Mouse (Mus musculus): Measurements from ENCODE around the gene Rora. TPM values are rescaled to one million over a fixed set of nuclear protein-coding genes. Genes with fewer than 3 reads are reported as not detected.
A peak's percentile ranks its signal among the peaks of the same experiment; 100 is the strongest.

Rora gene
- polyA plus RNA-seq, 1 experiment from 2014 or later = 4.2 TPM

- DNase-seq (ENCODE audit: low spot score) = no peak
- WGBS = 91% methylated on average over 3 of the region's 3 CpGs
- H3K27me3 ChIP-seq (ENCODE audit: insufficient read depth, poor library complexity, severe bottlenecking) = no peaks in the 10 kb centered on the region; the same call in 1 of the 2 replicates
Measured at GRCm38 (mm10) chr9:68696425-68696956, 42.9 kb downstream of the Rora start.

GRCm38 (mm10) chr9:68699341-68699740 lies 45.8 kb downstream of the Rora start:
- Histone ChIP-seq H3K27me3 (ENCODE audit: insufficient read depth, poor library complexity, severe bottlenecking) (no peaks in the 10 kb centered on the region; the same call in 1 of the 2 replicates), H3K27ac (no peak overlapping the region), H3K4me3 (no peak overlapping the region), H3K9me3 (no peaks in the 10 kb centered on the region), H3K36me3 (no peaks in the 10 kb centered on the region), H3K4me1 (replicated peaks) (peaks cover 25% of the 10 kb centered on the region)
- DNase-seq (ENCODE audit: low spot score) = no peak
- WGBS = 92% methylated on average over 1 of the region's 1 CpGs

More at GRCm38 (mm10) chr9:68696425-68696956, 42.9 kb downstream of the Rora start:
- Histone ChIP-seq H3K4me1 (replicated peaks) (peaks cover 22% of the 10 kb centered on the region), H3K4me3 (no peak overlapping the region), H3K27ac (no peak overlapping the region), H3K36me3 (no peaks in the 10 kb centered on the region), H3K9me3 (no peaks in the 10 kb centered on the region)

GRCm38 (mm10) chr9:68699856-68700255 lies 46.3 kb downstream of the Rora start:
- no peak overlapping the region for H3K27ac ChIP-seq
- peaks cover 21% of the 10 kb centered on the region for H3K4me1 ChIP-seq (replicated peaks)
- H3K36me3 ChIP-seq = no peaks in the 10 kb centered on the region
- no peak overlapping the region for H3K4me3 ChIP-seq
- 73% methylated on average over 4 of the region's 4 CpGs for WGBS
- DNase-seq (ENCODE audit: low spot score) = no peak
- H3K9me3 ChIP-seq = no peaks in the 10 kb centered on the region
- no peaks in the 10 kb centered on the region; the same call in 1 of the 2 replicates for H3K27me3 ChIP-seq (ENCODE audit: insufficient read depth, poor library complexity, severe bottlenecking)

GRCm38 (mm10) chr9:68707636-68708035 lies 54.0 kb downstream of the Rora start:
- Histone ChIP-seq H3K27ac (no peak overlapping the region), H3K4me1 (replicated peaks) (0 out of 2 replicates have a peak, but pooled peaks cover 3% of the 10 kb centered on the region), H3K4me3 (no peak overlapping the region), H3K27me3 (ENCODE audit: insufficient read depth, poor library complexity, severe bottlenecking) (no peaks in the 10 kb centered on the region), H3K9me3 (no peaks in the 10 kb centered on the region), H3K36me3 (no peaks in the 10 kb centered on the region)
- WGBS = 69% methylated on average over 5 of the region's 5 CpGs
- no peak for DNase-seq (ENCODE audit: low spot score)

DNA sequence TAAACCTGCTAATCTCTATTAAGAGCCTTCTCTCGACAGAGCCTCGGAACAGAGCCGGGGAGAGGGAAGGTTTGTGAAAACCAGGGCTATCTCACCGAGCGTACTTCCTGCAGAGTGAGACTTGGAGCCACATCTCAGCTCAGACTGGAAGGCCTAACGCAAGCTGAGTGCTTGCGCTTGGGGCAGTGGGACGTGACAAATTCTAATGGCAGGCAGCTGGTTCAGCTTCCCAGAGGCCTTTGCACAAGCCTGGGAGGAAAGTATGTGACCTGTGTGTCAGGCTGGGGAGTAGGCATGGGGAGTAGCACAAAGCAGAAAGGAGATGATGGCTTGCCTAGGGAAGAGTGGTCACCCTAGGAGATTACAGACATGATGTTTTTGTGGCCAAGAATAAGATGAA lies 55.6 kb downstream of the Rora start:
- no peak for DNase-seq (ENCODE audit: low spot score)
- no peaks in the 10 kb centered on the region for H3K27me3 ChIP-seq (ENCODE audit: insufficient read depth, poor library complexity, severe bottlenecking)
- H3K27ac ChIP-seq = no peak overlapping the region
- no peaks in the 10 kb centered on the region for H3K36me3 ChIP-seq
- H3K9me3 ChIP-seq = no peaks in the 10 kb centered on the region
- H3K4me1 ChIP-seq (replicated peaks) = no peaks in the 10 kb centered on the region
- no peak overlapping the region for H3K4me3 ChIP-seq
- WGBS = 73% methylated on average over 8 of the region's 8 CpGs

- WGBS = 84% methylated on average over 14 of the region's 14 CpGs
- no peak for DNase-seq (ENCODE audit: low spot score)
Measured at GRCm38 (mm10) chr9:68710893-68711654, 57.5 kb downstream of the Rora start.

GRCm38 (mm10) chr9:68716961-68717360 lies 63.4 kb downstream of the Rora start:
- 18% methylated on average over 5 of the region's 5 CpGs for WGBS
- Histone ChIP-seq H3K4me1 (replicated peaks) (no peaks in the 10 kb centered on the region), H3K36me3 (no peaks in the 10 kb centered on the region), H3K27me3 (ENCODE audit: insufficient read depth, poor library complexity, severe bottlenecking) (no peaks in the 10 kb centered on the region), H3K27ac (no peak overlapping the region), H3K4me3 (no peak overlapping the region), H3K9me3 (no peaks in the 10 kb centered on the region)
- DNase-seq (ENCODE audit: low spot score) = peak; percentile 63

More at GRCm38 (mm10) chr9:68710893-68711654, 57.5 kb downstream of the Rora start:
- no peaks in the 10 kb centered on the region for H3K36me3 ChIP-seq
- no peak overlapping the region for H3K27ac ChIP-seq
- H3K4me1 ChIP-seq (replicated peaks) = no peaks in the 10 kb centered on the region
- no peaks in the 10 kb centered on the region for H3K27me3 ChIP-seq (ENCODE audit: insufficient read depth, poor library complexity, severe bottlenecking)
- no peaks in the 10 kb centered on the region for H3K9me3 ChIP-seq
- no peak overlapping the region for H3K4me3 ChIP-seq

GRCm38 (mm10) chr9:68718427-68718826 lies 64.8 kb downstream of the Rora start:
- Histone ChIP-seq H3K36me3 (no peaks in the 10 kb centered on the region), H3K9me3 (no peaks in the 10 kb centered on the region), H3K4me1 (replicated peaks) (no peaks in the 10 kb centered on the region), H3K27me3 (ENCODE audit: insufficient read depth, poor library complexity, severe bottlenecking) (no peaks in the 10 kb centered on the region), H3K27ac (no peak overlapping the region), H3K4me3 (no peak overlapping the region)
- no peak for DNase-seq (ENCODE audit: low spot score)
- 90% methylated on average over 6 of the region's 6 CpGs for WGBS

GRCm38 (mm10) chr9:68719286-68719685 lies 65.7 kb downstream of the Rora start:
- Histone ChIP-seq H3K4me1 (replicated peaks) (no peaks in the 10 kb centered on the region), H3K27me3 (ENCODE audit: insufficient read depth, poor library complexity, severe bottlenecking) (no peaks in the 10 kb centered on the region), H3K9me3 (no peaks in the 10 kb centered on the region), H3K36me3 (no peaks in the 10 kb centered on the region), H3K4me3 (no peak overlapping the region), H3K27ac (no peak overlapping the region)
- no peak for DNase-seq (ENCODE audit: low spot score)
- 89% methylated on average over 9 of the region's 9 CpGs for WGBS

- 89% methylated on average over 8 of the region's 8 CpGs for WGBS
- Histone ChIP-seq H3K36me3 (no peaks in the 10 kb centered on the region), H3K9me3 (no peaks in the 10 kb centered on the region)
Measured at GRCm38 (mm10) chr9:68724636-68725285, 71.2 kb downstream of the Rora start.

DNA sequence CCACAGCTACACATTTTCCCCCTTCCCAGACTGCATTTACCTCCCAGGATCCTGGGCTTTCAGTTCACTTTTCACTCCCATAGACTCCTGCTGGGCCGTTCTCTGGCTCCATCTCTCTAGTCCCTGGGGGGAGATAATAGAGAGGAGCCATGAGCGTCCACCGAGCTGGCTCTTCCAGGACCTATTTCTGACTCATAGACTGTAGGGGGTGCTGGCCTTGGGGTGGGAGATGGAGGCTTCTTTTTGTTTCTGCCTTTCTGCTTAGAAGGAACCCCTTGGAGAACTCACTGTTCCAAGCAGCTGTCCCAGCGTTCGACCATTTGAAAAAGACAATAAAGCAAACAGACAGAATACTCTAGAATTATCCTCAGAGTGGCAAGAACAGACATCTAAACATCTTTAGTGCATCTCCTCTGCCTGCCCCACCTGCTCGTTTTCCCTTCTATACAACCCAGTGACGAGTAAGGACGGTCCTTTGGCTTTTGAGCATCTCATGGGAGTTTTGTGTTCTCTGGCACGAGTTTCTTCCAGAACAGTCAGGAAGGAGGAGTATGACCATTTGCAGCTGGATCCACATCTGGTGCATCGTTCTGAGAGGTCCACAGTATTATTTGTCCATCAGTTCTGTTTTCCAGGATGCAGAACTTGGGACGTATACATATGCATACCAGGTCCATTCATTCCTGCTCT lies 73.7 kb downstream of the Rora start:
- DNase-seq (ENCODE audit: low spot score) = no peak
- no peak overlapping the region for H3K27ac ChIP-seq
- no peaks in the 10 kb centered on the region for H3K4me1 ChIP-seq (replicated peaks)
- no peak overlapping the region for H3K4me3 ChIP-seq
- peaks cover 7% of the 10 kb centered on the region for H3K9me3 ChIP-seq
- WGBS = 81% methylated on average over 11 of the region's 11 CpGs
- H3K36me3 ChIP-seq = peaks cover 5% of the 10 kb centered on the region; the same call in 1 of the 2 replicates
- H3K27me3 ChIP-seq (ENCODE audit: insufficient read depth, poor library complexity, severe bottlenecking) = no peaks in the 10 kb centered on the region

More at GRCm38 (mm10) chr9:68724636-68725285, 71.2 kb downstream of the Rora start:
- no peak overlapping the region for H3K27ac ChIP-seq
- no peaks in the 10 kb centered on the region for H3K4me1 ChIP-seq (replicated peaks)
- DNase-seq (ENCODE audit: low spot score) = no peak
- no peak overlapping the region for H3K4me3 ChIP-seq
- no peaks in the 10 kb centered on the region for H3K27me3 ChIP-seq (ENCODE audit: insufficient read depth, poor library complexity, severe bottlenecking)

GRCm38 (mm10) chr9:68731438-68731837 lies 77.9 kb downstream of the Rora start:
- WGBS = 64% methylated on average over 1 of the region's 1 CpGs
- DNase-seq (ENCODE audit: low spot score) = no peak
- H3K4me3 ChIP-seq = no peak overlapping the region
- no peak overlapping the region for H3K27ac ChIP-seq
- H3K9me3 ChIP-seq = peaks cover 9% of the 10 kb centered on the region
- H3K27me3 ChIP-seq (ENCODE audit: insufficient read depth, poor library complexity, severe bottlenecking) = no peaks in the 10 kb centered on the region
- H3K36me3 ChIP-seq = peaks cover 7% of the 10 kb centered on the region; the same call in 1 of the 2 replicates
- 0 out of 2 replicates have a peak, but pooled peaks cover 3% of the 10 kb centered on the region for H3K4me1 ChIP-seq (replicated peaks)

All from hindbrain, embryonic 10.5 days (tissue).